Mouse (Mus musculus) liver, postnatal 0 days (tissue): ENCODE results near the gene Rbfox3. TPM values are rescaled to one million over a fixed set of nuclear protein-coding genes. Genes with fewer than 3 reads are reported as not detected.

Experiments used
- ATAC-seq: fragments of 200-750 bp; cut with Nextera tagmentation; 2 replicates; pipeline ENCODE4 v1.8.0; 2017; ENCODE audit warnings: mild to moderate bottlenecking, moderate library complexity
- DNase-seq: peaks from one replicate; pipeline ENCODE4 v3.0.0-alpha.2; 2016
- H3K27ac ChIP-seq: fragments of 300-500 bp; sonication (generic); 2 replicates; pipeline ENCODE4 v1.5.1; 2014; ENCODE audit warnings: antibody characterized with exemption, moderate library complexity, mild to moderate bottlenecking, low read depth
- H3K27me3 ChIP-seq: fragments of 300-500 bp; sonication (generic); 2 replicates; pipeline ENCODE4 v1.6.1; 2014; ENCODE audit warnings: low read length, control low read depth, mixed read lengths; ENCODE audit not compliant: insufficient read depth
- H3K36me3 ChIP-seq: fragments of 300-500 bp; sonication (generic); replicated peaks from 2 replicates; pipeline ENCODE4 v1.6.1; 2014; ENCODE audit warnings: mild to moderate bottlenecking, control low read depth, low read length, moderate library complexity, mixed read lengths; ENCODE audit not compliant: insufficient read depth
- H3K4me1 ChIP-seq: fragments of 300-500 bp; sonication (generic); 2 replicates; pipeline ENCODE4 v1.6.1; 2014; ENCODE audit warnings: antibody characterized with exemption, mild to moderate bottlenecking, control low read depth; ENCODE audit not compliant: insufficient read depth
- H3K4me2 ChIP-seq: fragments of 300-500 bp; sonication (generic); 2 replicates; pipeline ENCODE4 v1.6.1; 2014; ENCODE audit warnings: low read depth, mild to moderate bottlenecking, low read length, moderate library complexity, mixed read lengths
- H3K4me3 ChIP-seq: fragments of 300-500 bp; sonication (generic); 2 replicates; pipeline ENCODE4 v1.5.1; 2014; ENCODE audit warnings: low read depth, low read length
- H3K9ac ChIP-seq: fragments of 300-500 bp; sonication (generic); replicated peaks from 2 replicates; pipeline ENCODE4 v1.6.1; 2014; ENCODE audit warnings: mild to moderate bottlenecking, moderate library complexity
- H3K9me3 ChIP-seq: fragments of 300-500 bp; sonication (generic); 2 replicates; pipeline ENCODE4 v1.6.1; 2016; ENCODE audit warnings: mild to moderate bottlenecking, control low read depth, low read length, mixed read lengths
- CTCF ChIP-seq: sonication (generic); IDR thresholded peaks from 2 replicates; pipeline ENCODE4 v1.5.1; 2016; ENCODE audit warnings: antibody characterized with exemption, low read depth
- EP300 ChIP-seq: IDR thresholded peaks from 2 replicates; pipeline ENCODE4 v1.6.1; 2016; ENCODE audit warnings: antibody characterized with exemption, low read depth, mild to moderate bottlenecking
- WGBS: fragments of 180-500 bp; shearing (Covaris S2); extraction: QIAGEN DNeasy Blood & Tissue Kit; methylation state at CpG from one replicate; pipeline ENCODE4 v1.1.7; 2014; ENCODE audit not compliant: insufficient replicate concordance; 5-methylcytosine and 5-hydroxymethylcytosine counted together
- polyA plus RNA-seq: library from polyadenylated mRNA; unstranded; fragments of >200 nt; fragmentation: Nextera tagmentation; extraction: Ambion mirVana; gene quantifications from 2 replicates; pipeline ENCODE4 v1.2.1, GENCODE M21; 2015

Gene Rbfox3
- polyA plus RNA-seq, 1 experiment from 2014 or later: 0.73 TPM

DNA sequence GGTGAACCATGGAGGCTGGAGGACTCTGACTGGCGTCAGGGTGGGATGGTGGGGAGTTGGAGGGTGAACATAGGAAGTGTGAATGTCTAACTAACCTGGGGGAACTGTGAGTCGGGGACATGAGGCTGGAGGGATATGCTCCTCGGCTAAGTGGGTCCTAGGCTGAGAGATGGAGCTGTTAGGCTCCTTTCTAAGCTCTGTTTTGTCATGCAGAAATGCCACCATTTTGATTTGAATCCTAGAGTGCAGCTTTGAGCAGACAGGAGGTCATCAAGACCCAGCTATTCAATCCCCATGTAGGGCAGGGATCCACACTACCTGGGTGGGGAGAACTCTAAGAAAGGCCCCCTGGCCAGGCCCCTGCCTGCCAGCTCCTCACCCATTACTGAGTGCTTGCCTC, 359.7 kb downstream of the Rbfox3 start:
- WGBS: 47% methylated on average over 3 of the region's 3 CpGs
- Histone ChIP-seq H3K27me3 (no peaks in the 10 kb centered on the region), H3K4me1 (no peaks in the 10 kb centered on the region), H3K4me2 (no peak overlapping the region), H3K9ac (no peak overlapping the region), H3K9me3 (no peaks in the 10 kb centered on the region), H3K27ac (no peak overlapping the region), H3K4me3 (no peak overlapping the region), H3K36me3 (no peaks in the 10 kb centered on the region)
- ATAC-seq (no peak), DNase-seq (no peak)
- TF ChIP-seq CTCF: no peak
- TF ChIP-seq EP300: no peak

DNA sequence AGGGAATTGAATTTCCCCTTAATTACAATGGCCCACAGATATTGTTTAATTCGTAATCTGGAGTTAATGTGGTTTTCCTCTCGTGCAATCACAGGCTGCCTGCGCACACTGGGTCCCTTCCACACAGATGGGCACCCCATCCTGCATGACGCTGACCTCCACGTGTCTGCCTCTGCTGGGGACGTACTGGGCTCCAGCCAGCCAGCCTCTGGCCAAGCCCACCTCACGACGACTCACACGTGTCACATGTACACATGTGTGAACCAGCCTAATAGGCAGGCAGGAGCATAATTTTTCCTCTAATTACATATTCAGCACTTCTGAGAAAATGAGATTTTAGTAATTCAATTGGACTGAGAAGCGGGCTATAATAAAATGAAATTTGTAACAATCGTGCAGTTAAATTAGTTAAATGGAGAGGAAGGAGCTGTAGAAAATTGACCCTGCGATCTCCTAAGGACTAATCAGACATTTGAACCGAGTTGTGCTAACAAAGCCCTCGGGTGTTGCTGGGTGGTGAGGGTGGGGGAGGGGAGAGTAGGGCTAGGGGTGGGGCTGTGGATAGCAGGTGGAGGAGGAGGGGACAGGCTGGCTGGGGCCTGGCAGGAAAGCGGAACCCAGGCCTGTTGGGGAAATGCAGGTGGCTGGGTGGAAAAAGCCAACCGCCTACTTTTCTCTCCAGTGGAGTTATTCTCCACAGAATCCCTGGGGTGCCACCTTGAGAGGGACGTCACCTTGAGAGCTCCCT, 360.4 kb downstream of the Rbfox3 start:
- Histone ChIP-seq H3K36me3 (no peaks in the 10 kb centered on the region), H3K27ac (no peak overlapping the region), H3K4me3 (no peak overlapping the region), H3K4me2 (no peak overlapping the region), H3K4me1 (no peaks in the 10 kb centered on the region), H3K9me3 (no peaks in the 10 kb centered on the region), H3K9ac (no peak overlapping the region), H3K27me3 (no peaks in the 10 kb centered on the region)
- whole genome bisulfite sequencing: 36% methylated on average over 17 of the region's 17 CpGs
- no peak for TF ChIP-seq CTCF
- no peak for TF ChIP-seq EP300
- no peak for DNase-seq
- ATAC-seq: no peak; the same call in 1 of the 2 replicates

DNA sequence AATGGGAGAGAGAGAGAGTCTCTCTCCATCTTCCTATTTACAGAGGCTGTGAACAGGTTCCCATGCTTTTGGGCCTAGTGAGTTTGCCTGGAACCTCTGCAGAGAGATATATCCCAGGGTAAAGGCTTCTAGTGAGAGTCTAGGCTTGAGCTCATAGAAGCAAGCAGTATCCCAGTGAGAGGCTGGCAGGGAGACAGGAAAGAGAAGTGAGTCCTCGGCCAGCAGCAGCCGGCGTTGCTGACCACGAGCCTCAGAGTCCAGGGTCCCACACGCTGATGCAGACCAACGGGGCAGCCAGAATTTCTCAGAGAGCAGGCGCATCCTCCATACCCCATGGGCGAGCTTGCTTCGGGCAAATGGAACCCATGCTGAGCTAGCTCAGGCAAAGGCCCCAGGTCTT, 363.2 kb downstream of the Rbfox3 start:
- H3K27ac ChIP-seq: no peak overlapping the region
- 75% methylated on average over 9 of the region's 9 CpGs for WGBS
- no peaks in the 10 kb centered on the region for H3K36me3 ChIP-seq
- H3K9me3 ChIP-seq: no peaks in the 10 kb centered on the region
- H3K4me3 ChIP-seq: no peak overlapping the region
- no peak for ATAC-seq
- no peak for DNase-seq
- H3K27me3 ChIP-seq: no peaks in the 10 kb centered on the region
- H3K9ac ChIP-seq: no peak overlapping the region
- H3K4me1 ChIP-seq: no peaks in the 10 kb centered on the region
- no peak overlapping the region for H3K4me2 ChIP-seq
- no peak for TF ChIP-seq CTCF
- no peak for TF ChIP-seq EP300

DNA sequence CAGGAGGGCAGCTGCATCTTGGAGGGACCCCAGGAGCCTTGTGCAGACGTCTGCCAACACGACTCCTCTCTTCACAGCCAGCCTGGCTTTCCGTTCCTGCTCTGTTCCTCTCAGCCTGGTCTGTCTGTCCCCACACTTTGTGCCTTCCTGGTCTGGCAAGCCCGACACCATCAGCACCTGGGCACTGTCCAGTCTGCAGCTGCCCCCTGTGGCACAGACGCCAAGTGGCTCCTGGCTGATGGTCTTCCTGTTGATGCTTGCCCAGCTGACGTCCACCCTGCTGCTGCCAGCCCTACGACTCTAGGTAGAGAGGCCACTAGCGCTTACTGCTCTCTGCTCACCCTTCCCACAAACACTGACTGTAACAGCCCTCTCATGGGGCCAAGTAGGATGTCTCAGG, 365.1 kb downstream of the Rbfox3 start:
- Histone ChIP-seq H3K4me3 (no peak overlapping the region), H3K4me1 (no peaks in the 10 kb centered on the region), H3K27me3 (no peaks in the 10 kb centered on the region), H3K9me3 (no peaks in the 10 kb centered on the region), H3K9ac (no peak overlapping the region), H3K36me3 (no peaks in the 10 kb centered on the region), H3K4me2 (no peak overlapping the region), H3K27ac (no peak overlapping the region)
- ATAC-seq: no peak
- WGBS: 54% methylated on average over 8 of the region's 8 CpGs
- TF ChIP-seq EP300 (no peak), CTCF (no peak)
- no peak for DNase-seq

DNA sequence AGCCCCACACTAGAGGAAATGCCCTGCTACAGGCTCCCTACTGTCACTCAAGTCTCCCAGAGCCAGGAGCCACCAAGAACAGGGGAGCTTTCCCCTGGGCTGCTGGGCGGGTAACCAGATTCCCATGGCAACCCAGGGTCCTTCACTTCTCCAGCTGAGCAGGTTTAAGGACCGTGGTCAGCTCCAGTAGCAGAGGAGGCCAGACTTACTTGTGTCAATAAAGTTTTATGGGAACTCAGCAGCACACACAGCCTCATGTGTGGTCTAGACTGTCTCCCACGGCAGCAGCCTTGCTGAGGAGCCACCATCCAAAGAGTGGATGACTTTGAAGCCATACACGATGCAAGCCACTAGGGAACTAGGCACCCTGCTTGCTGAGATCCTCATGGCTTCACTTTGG, 365.7 kb downstream of the Rbfox3 start:
- 20% methylated on average over 4 of the region's 4 CpGs for WGBS

DNA sequence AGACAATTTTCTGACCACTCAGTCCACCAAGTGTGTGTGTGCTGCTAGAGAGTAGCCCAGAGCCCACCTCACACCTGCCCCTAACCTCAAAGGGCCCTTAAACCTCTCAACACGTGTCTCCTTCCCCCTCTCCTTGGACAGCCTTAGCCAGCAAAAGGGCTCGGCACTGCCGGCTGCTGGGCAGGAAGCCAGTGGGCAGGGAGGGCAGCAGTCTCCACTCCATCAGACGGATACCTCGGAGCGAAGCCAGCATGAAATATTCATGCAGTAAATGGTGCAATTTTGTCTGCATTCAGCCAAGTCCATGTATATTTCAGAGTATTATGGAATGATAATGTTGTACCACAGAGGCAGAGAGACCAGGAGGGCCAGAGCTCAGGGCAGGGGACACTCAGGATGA, 366.8 kb downstream of the Rbfox3 start:
- H3K9me3 ChIP-seq: no peaks in the 10 kb centered on the region
- no peak for ATAC-seq
- H3K4me2 ChIP-seq: no peak overlapping the region
- H3K27ac ChIP-seq: no peak overlapping the region
- 70% methylated on average over 6 of the region's 6 CpGs for WGBS
- TF ChIP-seq EP300: no peak
- no peak for TF ChIP-seq CTCF
- no peak for DNase-seq
- no peak overlapping the region for H3K4me3 ChIP-seq
- no peaks in the 10 kb centered on the region for H3K4me1 ChIP-seq
- H3K27me3 ChIP-seq: no peaks in the 10 kb centered on the region
- H3K9ac ChIP-seq: no peak overlapping the region
- H3K36me3 ChIP-seq: no peaks in the 10 kb centered on the region

More for the DNA sequence above, 365.7 kb downstream of the Rbfox3 start:
- Histone ChIP-seq H3K27me3 (no peaks in the 10 kb centered on the region), H3K4me1 (no peaks in the 10 kb centered on the region), H3K4me2 (no peak overlapping the region), H3K9ac (no peak overlapping the region), H3K36me3 (no peaks in the 10 kb centered on the region), H3K27ac (no peak overlapping the region), H3K4me3 (no peak overlapping the region), H3K9me3 (no peaks in the 10 kb centered on the region)
- DNase-seq: no peak
- no peak for ATAC-seq
- TF ChIP-seq CTCF: no peak
- no peak for TF ChIP-seq EP300

DNA sequence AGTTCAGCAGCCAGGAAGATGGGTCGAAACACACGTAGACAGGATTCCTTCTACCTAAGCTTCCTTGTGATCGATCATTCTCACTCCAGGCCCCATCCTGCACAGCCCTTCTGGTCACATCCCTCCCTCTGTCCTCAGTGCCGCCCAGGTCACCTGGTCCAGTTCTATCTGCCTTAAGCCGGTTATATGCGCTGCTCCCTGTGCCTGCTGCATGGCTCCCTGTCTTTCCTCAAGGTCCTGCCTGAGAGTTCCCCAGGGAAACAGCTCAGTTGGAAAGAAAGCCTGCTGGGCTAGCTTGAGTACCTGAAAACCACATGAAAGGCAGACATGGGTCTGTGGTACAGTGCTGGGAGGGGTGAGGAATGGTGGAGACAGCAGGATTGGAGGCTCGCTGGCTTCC, 368.5 kb downstream of the Rbfox3 start:
- Histone ChIP-seq H3K27me3 (no peaks in the 10 kb centered on the region), H3K4me1 (no peaks in the 10 kb centered on the region), H3K4me2 (no peak overlapping the region), H3K4me3 (no peak overlapping the region), H3K27ac (no peak overlapping the region), H3K9ac (no peak overlapping the region), H3K9me3 (no peaks in the 10 kb centered on the region), H3K36me3 (no peaks in the 10 kb centered on the region)
- TF ChIP-seq CTCF: no peak
- no peak for TF ChIP-seq EP300
- 72% methylated on average over 7 of the region's 7 CpGs for WGBS
- no peak for DNase-seq
- no peak for ATAC-seq
